Mouse (Mus musculus) ES-Bruce4 (cell line): ENCODE data around the gene Cisd2.

Experiments
- CTCF ChIP-seq: IDR thresholded peaks from one replicate; pipeline ENCODE4 v1.8.1; 2011; ENCODE audit warnings: low read depth, low read length
- POLR2A ChIP-seq: IDR thresholded peaks from one replicate; pipeline ENCODE4 v1.8.1; 2011; ENCODE audit warnings: low read length; ENCODE audit not compliant: insufficient read depth

DNA sequence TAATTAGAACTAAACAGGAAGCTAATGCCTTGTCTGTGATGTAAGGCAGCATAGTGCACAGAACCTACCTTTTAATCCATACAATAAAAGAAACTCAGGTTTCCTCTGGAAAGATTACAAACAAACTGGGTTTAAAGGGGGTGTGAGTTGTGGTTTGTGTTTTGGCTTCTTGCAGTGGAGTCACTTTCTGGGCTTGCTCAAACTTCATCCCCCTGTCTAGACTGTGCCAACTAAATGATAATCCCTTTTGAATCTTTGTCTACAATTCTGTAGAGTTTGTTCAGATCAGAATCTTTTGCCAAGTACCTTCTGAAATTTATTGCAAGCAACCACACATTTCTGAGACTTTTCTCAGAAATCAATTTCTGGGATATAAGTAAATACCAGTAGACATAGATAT, 21.2 kb upstream of the Cisd2 start:
- TF ChIP-seq CTCF (no peak), POLR2A (no peak)
